Mouse (Mus musculus) MEL (cell line): ENCODE data around the gene Urgcp. TPM values are rescaled to one million over a fixed set of nuclear protein-coding genes. Genes with fewer than 3 reads are reported as not detected.

Experiments used
- DNase-seq: peaks from one replicate; pipeline ENCODE4 v3.0.0; 2011; ENCODE audit warnings: low read depth, low spot score
- H3K27ac ChIP-seq: 2 replicates; pipeline ENCODE4 v1.5.1; 2012; ENCODE audit warnings: low read depth, mild to moderate bottlenecking, control low read depth, low read length, moderate library complexity; ENCODE audit not compliant: control insufficient read depth
- H3K27me3 ChIP-seq, 2 experiments: fragments of 150-350 bp in 1 of 2; sonication (generic) in 1 of 2; 2 replicates each; pipeline ENCODE4 v1.6.1; 2012; ENCODE audit warnings: low read length in 2 of 2, mild to moderate bottlenecking in 2 of 2, improper control_type of control experiment in 1 of 2, moderate library complexity in 1 of 2; ENCODE audit not compliant: insufficient read depth in 2 of 2, control insufficient read depth in 1 of 2
- H3K36me3 ChIP-seq, 2 experiments: 2 replicates each; pipeline ENCODE4 v1.6.1; 2012 to 2014; ENCODE audit warnings: low read length in 2 of 2, improper control_type of control experiment in 1 of 2, inconsistent platforms in 1 of 2, mild to moderate bottlenecking in 1 of 2; ENCODE audit not compliant: insufficient read depth in 2 of 2, control insufficient read depth in 1 of 2
- H3K4me1 ChIP-seq, 2 experiments: fragments of 150-350 bp in 1 of 2; sonication (generic) in 1 of 2; 2 replicates each; pipeline ENCODE4 v1.6.1; 2012; ENCODE audit warnings: low read length in 2 of 2, improper control_type of control experiment in 1 of 2, mild to moderate bottlenecking in 1 of 2; ENCODE audit not compliant: insufficient read depth in 2 of 2, control insufficient read depth in 1 of 2
- H3K4me3 ChIP-seq, 2 experiments: fragments of 150-350 bp in 1 of 2; sonication (generic) in 1 of 2; 2 replicates each; pipeline ENCODE4 v1.5.1; 2012; ENCODE audit warnings: low read depth in 2 of 2, low read length in 2 of 2, mild to moderate bottlenecking in 2 of 2, moderate library complexity in 2 of 2, control low read depth in 1 of 2, improper control_type of control experiment in 1 of 2; ENCODE audit not compliant: control insufficient read depth in 1 of 2, insufficient read depth in 1 of 2
- H3K79me2 ChIP-seq: 2 replicates; pipeline ENCODE4 v1.6.1; 2012; ENCODE audit warnings: mild to moderate bottlenecking, low read length, moderate library complexity; ENCODE audit not compliant: control insufficient read depth, poor library complexity, insufficient read depth
- H3K9ac ChIP-seq: 2 replicates; pipeline ENCODE4 v1.6.1; 2012; ENCODE audit warnings: low read depth, mild to moderate bottlenecking, control low read depth, low read length, moderate library complexity; ENCODE audit not compliant: control insufficient read depth, poor library complexity, severe bottlenecking
- H3K9me3 ChIP-seq: fragments of 150-350 bp; sonication (generic); replicated peaks from 2 replicates; pipeline ENCODE4 v1.6.1; 2012; ENCODE audit warnings: mild to moderate bottlenecking, low read length, improper control_type of control experiment, moderate library complexity; ENCODE audit not compliant: insufficient read depth
- BHLHE40 ChIP-seq: IDR thresholded peaks from 2 replicates; pipeline ENCODE4 v1.6.1; 2012; ENCODE audit warnings: low read depth, mild to moderate bottlenecking, inconsistent platforms, low read length, improper control_type of control experiment, borderline replicate concordance
- CHD2 ChIP-seq: IDR thresholded peaks from 2 replicates; pipeline ENCODE4 v1.6.1; 2011; ENCODE audit warnings: low read length, improper control_type of control experiment
- CTCF ChIP-seq, 3 experiments: IDR thresholded peaks in 2 of 3; conservative IDR thresholded peaks in 1 of 3; 2 replicates each; pipeline ENCODE4 v1.5.1; 2011 to 2012; ENCODE audit warnings: low read length in 3 of 3, low read depth in 2 of 3, mild to moderate bottlenecking in 2 of 3, improper control_type of control experiment in 1 of 3, inconsistent platforms in 1 of 3, mixed read lengths in 1 of 3, moderate library complexity in 1 of 3; ENCODE audit not compliant: control insufficient read depth in 1 of 3, insufficient read depth in 1 of 3, poor library complexity in 1 of 3, severe bottlenecking in 1 of 3
- HCFC1 ChIP-seq: IDR thresholded peaks from 2 replicates; pipeline ENCODE4 v1.6.1; 2012; ENCODE audit warnings: low read depth, mild to moderate bottlenecking, inconsistent platforms, low read length, improper control_type of control experiment, moderate library complexity
- JUND ChIP-seq: IDR thresholded peaks from 2 replicates; pipeline ENCODE4 v1.6.1; 2011; ENCODE audit warnings: low read depth, mild to moderate bottlenecking, improper control_type of control experiment, low read length
- KAT2A ChIP-seq: conservative IDR thresholded peaks from 2 replicates; pipeline ENCODE4 v1.6.1; 2012; ENCODE audit warnings: low read depth, low read length, improper control_type of control experiment, inconsistent platforms
- MAFK ChIP-seq: IDR thresholded peaks from 2 replicates; pipeline ENCODE4 v1.6.1; 2011; ENCODE audit warnings: low read depth, mild to moderate bottlenecking, low read length, improper control_type of control experiment, borderline replicate concordance
- MEF2A ChIP-seq: IDR thresholded peaks from 2 replicates; pipeline ENCODE4 v1.6.1; 2014; ENCODE audit warnings: low read depth, mild to moderate bottlenecking, inconsistent platforms, low read length, improper control_type of control experiment; ENCODE audit not compliant: poor library complexity, insufficient replicate concordance, severe bottlenecking; ENCODE audit errors: extremely low read depth
- MXI1 ChIP-seq: IDR thresholded peaks from 2 replicates; pipeline ENCODE4 v1.6.1; 2011; ENCODE audit warnings: mild to moderate bottlenecking, low read depth, low read length, improper control_type of control experiment
- MYB ChIP-seq: IDR thresholded peaks from 2 replicates; pipeline ENCODE4 v1.6.1; 2011; ENCODE audit warnings: mild to moderate bottlenecking, low read depth, low read length, improper control_type of control experiment
- MYC ChIP-seq: IDR thresholded peaks from 2 replicates; pipeline ENCODE4 v1.6.1; 2011; ENCODE audit warnings: low read depth, mild to moderate bottlenecking, low read length, improper control_type of control experiment, moderate library complexity
- NELFE ChIP-seq: IDR thresholded peaks from 2 replicates; pipeline ENCODE4 v1.6.1; 2011; ENCODE audit warnings: low read depth, low read length, improper control_type of control experiment
- NRF1 ChIP-seq: IDR thresholded peaks from 2 replicates; pipeline ENCODE4 v1.6.1; 2014; ENCODE audit warnings: low read depth, mild to moderate bottlenecking, inconsistent platforms, low read length, improper control_type of control experiment, moderate library complexity; ENCODE audit not compliant: poor library complexity, insufficient read depth, severe bottlenecking
- POLR2AphosphoS2 ChIP-seq: IDR thresholded peaks from 2 replicates; pipeline ENCODE4 v1.6.1; 2011; ENCODE audit warnings: low read length, improper control_type of control experiment
- RAD21 ChIP-seq: IDR thresholded peaks from 2 replicates; pipeline ENCODE4 v1.6.1; 2011; ENCODE audit warnings: mild to moderate bottlenecking, low read depth, low read length, improper control_type of control experiment
- RCOR1 ChIP-seq: IDR thresholded peaks from 2 replicates; pipeline ENCODE4 v1.6.1; 2012; ENCODE audit warnings: low read depth, mild to moderate bottlenecking, inconsistent platforms, low read length, improper control_type of control experiment
- SIN3A ChIP-seq: IDR thresholded peaks from 2 replicates; pipeline ENCODE4 v1.6.1; 2012; ENCODE audit warnings: low read length, improper control_type of control experiment, inconsistent platforms
- SMC3 ChIP-seq: IDR thresholded peaks from 2 replicates; pipeline ENCODE4 v1.6.1; 2011; ENCODE audit warnings: low read depth, low read length, improper control_type of control experiment
- TBP ChIP-seq: IDR thresholded peaks from 2 replicates; pipeline ENCODE4 v1.8.0; 2011; ENCODE audit warnings: low read depth, low read length, improper control_type of control experiment
- UBTF ChIP-seq: IDR thresholded peaks from 2 replicates; pipeline ENCODE4 v1.6.1; 2012; ENCODE audit warnings: low read depth, mild to moderate bottlenecking, inconsistent platforms, low read length, improper control_type of control experiment, moderate library complexity, borderline replicate concordance; ENCODE audit not compliant: insufficient read depth
- ZC3H11A ChIP-seq: IDR thresholded peaks from 2 replicates; pipeline ENCODE4 v1.6.1; 2012; ENCODE audit warnings: low read depth, mild to moderate bottlenecking, inconsistent platforms, low read length, improper control_type of control experiment
- ZNF384 ChIP-seq: IDR thresholded peaks from 2 replicates; pipeline ENCODE4 v1.6.1; 2012; ENCODE audit warnings: low read depth, mild to moderate bottlenecking, inconsistent platforms, low read length, improper control_type of control experiment
- polyA plus RNA-seq, 2 experiments: library from polyadenylated mRNA; stranded (reverse) in 1 of 2; unstranded in 1 of 2; fragments of >175 nt in 1 of 2; fragments of >200 nt in 1 of 2; gene quantifications; 2 replicates each; pipeline versions ENCODE4 v1.2.1 to v1.2.4; 2012; ENCODE audit warnings: low replicate concordance in 2 of 2, low read depth in 1 of 2; ENCODE audit not compliant: insufficient read length in 2 of 2, insufficient read depth in 1 of 2, missing spikeins in 1 of 2
- total RNA-seq: library from RNA; depleted of rRNA; stranded (reverse); fragments of 300-350 nt; gene quantifications from 2 replicates; pipeline ENCODE4 v1.2.3, GENCODE M21; 2012

Urgcp gene
- total and polyA plus RNA-seq, 3 experiments: 19.5 to 34.9 (median 29.2) TPM

DNA sequence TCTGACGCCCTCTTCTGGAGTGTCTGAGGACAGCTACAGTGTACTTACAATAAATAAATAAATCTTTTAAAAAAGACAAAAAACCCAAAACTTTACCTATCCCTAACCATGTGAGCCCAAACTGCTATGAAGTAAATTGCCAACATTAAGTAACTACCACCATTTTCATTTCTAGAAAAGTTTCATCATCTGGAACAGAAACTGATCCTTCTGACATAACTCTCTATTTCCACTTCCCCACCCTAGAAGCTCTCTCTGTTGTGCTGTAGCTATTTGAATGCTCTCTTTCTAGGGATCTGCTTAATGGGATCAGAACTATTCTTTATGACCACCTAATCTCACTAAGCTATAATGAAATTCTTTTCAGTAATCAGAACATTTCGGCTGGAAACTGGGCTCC, 17.2 kb downstream of the Urgcp start:
- H3K9ac ChIP-seq: no peak overlapping the region
- DNase-seq: no peak
- peaks cover 5 to 8% of the 10 kb centered on the region in 2 experiments for H3K4me1 ChIP-seq
- H3K79me2 ChIP-seq: peaks cover 11% of the 10 kb centered on the region
- no peak overlapping the region for H3K27ac ChIP-seq
- TF ChIP-seq MXI1 (no peak), TBP (peak; percentile 36; the same call in 1 of the 2 replicates), MEF2A (no peak), BHLHE40 (no peak), HCFC1 (no peak)
- H3K9me3 ChIP-seq: no peaks in the 10 kb centered on the region
- peaks cover 0 to 11% of the 10 kb centered on the region in 2 experiments; a peak in 2 of 4 replicates for H3K36me3 ChIP-seq
- no peak overlapping the region for H3K4me3 ChIP-seq
- H3K27me3 ChIP-seq: no peaks in the 10 kb centered on the region

DNA sequence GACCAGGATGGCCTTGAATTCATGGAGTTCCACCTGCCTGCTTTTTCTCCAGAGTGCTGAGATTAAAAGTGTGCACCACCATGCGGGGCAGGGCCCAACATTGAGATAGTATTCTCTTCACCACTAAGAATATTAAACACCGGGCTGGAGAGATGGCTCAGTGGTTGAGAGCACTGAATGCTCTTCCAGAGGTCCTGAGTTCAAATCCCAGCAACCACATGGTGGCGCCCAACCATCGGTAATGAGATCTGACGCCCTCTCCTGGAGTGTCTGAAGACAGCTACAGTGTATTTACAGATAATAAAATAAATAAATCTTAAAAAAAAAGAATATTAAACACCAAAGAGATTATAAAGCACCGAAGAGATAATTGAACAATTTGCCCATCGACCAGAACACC, 20.1 kb downstream of the Urgcp start:
- TF ChIP-seq CTCF (IDR thresholded peaks at IDR 0.05 in 2 of 3, conservative IDR thresholded peaks at IDR 0.05 in 1 of 3; ENCODE audit: control insufficient read depth in 1 of 3, insufficient read depth in 1 of 3, low read depth in 2 of 3, low read length in 3 of 3, poor library complexity in 1 of 3, severe bottlenecking in 1 of 3) (peak; percentile 36 to 91 (median 82)), RCOR1 (peak; percentile 47; the same call in 1 of the 2 replicates), HCFC1 (peak; percentile 38; the same call in 1 of the 2 replicates), POLR2AphosphoS2 (no peak), MYC (peak; percentile 78), ZNF384 (peak; percentile 74), MAFK (no peak), MXI1 (no peak), UBTF (no peak), RAD21 (peak; percentile 57), NRF1 (no peak), SIN3A (peak; percentile 58; the same call in 1 of the 2 replicates), TBP (peak; percentile 50), KAT2A (no peak), MYB (no peak), MEF2A (no peak), SMC3 (peak; percentile 75), ZC3H11A (peak; percentile 59), JUND (no peak), CHD2 (no peak), NELFE (no peak)
- Histone ChIP-seq H3K4me1 (peaks cover 16 to 25% of the 10 kb centered on the region in 2 experiments), H3K9ac (peak overlapping the region; percentile 47), H3K79me2 (peaks cover 30% of the 10 kb centered on the region), H3K27ac (no peak overlapping the region), H3K4me3 (peak overlapping the region; percentile 22 to 92; a peak in 2 of 4 replicates), H3K36me3 (peaks cover 0 to 27% of the 10 kb centered on the region in 2 experiments; a peak in 2 of 4 replicates), H3K27me3 (no peaks in the 10 kb centered on the region), H3K9me3 (no peaks in the 10 kb centered on the region)
- DNase-seq: peak; percentile 75
